Mouse (Mus musculus): ENCODE measurements around the gene Akr1d1. TPM values are rescaled to one million over a fixed set of nuclear protein-coding genes. Genes with fewer than 3 reads are reported as not detected.

The Akr1d1 gene
- total RNA-seq, 1 experiment from 2014 or later, result not detected

DNA sequence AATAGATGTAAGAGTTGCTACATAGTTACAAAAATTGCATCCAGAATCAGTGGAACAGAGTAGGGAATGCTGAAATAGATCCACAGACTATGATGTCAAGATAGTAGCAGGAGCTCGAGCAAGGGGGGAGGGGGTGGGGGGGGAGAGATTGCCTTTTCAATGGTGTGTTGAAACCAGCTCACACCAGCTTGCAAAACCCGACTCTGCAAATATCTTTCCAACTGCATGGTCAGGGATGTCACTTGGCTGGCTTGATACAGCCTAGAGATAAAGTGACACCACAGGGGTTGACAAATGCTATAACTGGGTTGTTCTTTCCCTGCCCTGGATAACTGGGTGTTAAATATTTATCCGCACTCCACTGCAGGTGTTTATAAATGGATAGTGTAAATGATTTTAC lies 24.0 kb downstream of the Akr1d1 start:
- no peak for ATAC-seq (ENCODE audit: extremely low read depth, insufficient number of reproducible peaks, low FRiP score, poor library complexity, severe bottlenecking)

DNA sequence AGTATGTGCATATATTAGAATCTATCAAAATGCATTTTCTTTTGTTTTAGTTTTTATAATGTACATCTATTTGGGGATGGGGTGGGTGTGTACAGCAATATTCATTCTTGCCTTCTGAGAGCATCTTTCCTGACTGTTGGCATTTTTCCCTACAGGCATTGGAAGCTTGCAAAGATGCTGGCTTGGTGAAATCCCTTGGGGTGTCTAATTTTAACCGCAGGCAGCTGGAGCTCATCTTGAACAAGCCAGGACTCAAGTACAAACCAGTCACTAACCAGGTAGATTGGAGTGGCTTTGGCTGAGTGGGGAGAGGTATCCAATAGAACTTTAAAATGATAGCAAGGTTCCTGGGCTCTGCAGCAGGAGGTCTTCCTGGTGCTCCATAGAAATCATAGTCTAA lies 24.4 kb downstream of the Akr1d1 start:
- ATAC-seq (ENCODE audit: extremely low read depth, insufficient number of reproducible peaks, low FRiP score, poor library complexity, severe bottlenecking), result no peak

- ATAC-seq (ENCODE audit: extremely low read depth, insufficient number of reproducible peaks, low FRiP score, poor library complexity, severe bottlenecking), result no peak
These were observed 33.9 kb downstream of the Akr1d1 start for GRCm38 (mm10) chr6:37563861-37564260.

- no peak for ATAC-seq (ENCODE audit: extremely low read depth, insufficient number of reproducible peaks, low FRiP score, poor library complexity, severe bottlenecking)
These were observed 37.4 kb downstream of the Akr1d1 start for GRCm38 (mm10) chr6:37567363-37567762.

- ATAC-seq (ENCODE audit: extremely low read depth, insufficient number of reproducible peaks, low FRiP score, poor library complexity, severe bottlenecking), result no peak
These were observed 42.0 kb downstream of the Akr1d1 start for GRCm38 (mm10) chr6:37571939-37572338.

DNA sequence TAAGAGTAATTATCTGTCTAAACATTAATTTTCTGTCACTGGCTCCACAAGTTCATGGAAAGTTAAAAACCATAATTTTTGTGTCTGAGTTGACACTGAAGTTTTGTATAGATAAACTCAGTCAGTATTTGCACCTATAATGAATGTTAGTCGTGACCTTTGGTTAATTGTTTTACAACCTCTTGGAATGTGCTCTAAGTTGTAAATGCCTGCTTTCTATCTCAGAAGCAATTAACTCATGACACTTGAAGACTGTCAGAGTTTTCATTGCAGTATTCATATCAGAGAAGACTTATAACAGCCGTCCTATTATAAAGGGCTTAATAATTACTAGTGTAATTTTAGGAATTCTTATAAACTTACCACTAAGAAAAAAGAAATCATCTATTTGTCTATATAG lies 43.0 kb downstream of the Akr1d1 start:
- no peak for ATAC-seq (ENCODE audit: extremely low read depth, insufficient number of reproducible peaks, low FRiP score, poor library complexity, severe bottlenecking)

DNA sequence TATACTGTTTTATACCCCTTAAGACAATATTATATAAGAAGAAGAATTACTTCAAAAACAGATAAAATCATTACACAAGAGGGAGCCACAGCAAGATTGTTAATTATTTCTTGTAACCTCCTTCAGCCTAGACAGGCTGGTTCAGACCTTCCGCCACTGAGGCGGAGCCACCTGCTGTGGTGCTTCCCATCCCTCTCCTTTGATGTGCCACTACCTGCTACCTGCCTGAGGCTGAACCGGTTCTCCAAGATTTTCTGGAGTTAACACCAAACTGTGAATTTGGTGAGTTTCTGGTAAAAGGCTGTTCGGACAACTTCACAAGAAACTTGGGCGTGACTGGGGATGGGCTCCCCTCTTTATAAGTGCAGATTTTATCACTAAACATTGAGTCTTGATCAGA lies 50.5 kb downstream of the Akr1d1 start:
- ATAC-seq (ENCODE audit: extremely low read depth, insufficient number of reproducible peaks, low FRiP score, poor library complexity, severe bottlenecking), result no peak

DNA sequence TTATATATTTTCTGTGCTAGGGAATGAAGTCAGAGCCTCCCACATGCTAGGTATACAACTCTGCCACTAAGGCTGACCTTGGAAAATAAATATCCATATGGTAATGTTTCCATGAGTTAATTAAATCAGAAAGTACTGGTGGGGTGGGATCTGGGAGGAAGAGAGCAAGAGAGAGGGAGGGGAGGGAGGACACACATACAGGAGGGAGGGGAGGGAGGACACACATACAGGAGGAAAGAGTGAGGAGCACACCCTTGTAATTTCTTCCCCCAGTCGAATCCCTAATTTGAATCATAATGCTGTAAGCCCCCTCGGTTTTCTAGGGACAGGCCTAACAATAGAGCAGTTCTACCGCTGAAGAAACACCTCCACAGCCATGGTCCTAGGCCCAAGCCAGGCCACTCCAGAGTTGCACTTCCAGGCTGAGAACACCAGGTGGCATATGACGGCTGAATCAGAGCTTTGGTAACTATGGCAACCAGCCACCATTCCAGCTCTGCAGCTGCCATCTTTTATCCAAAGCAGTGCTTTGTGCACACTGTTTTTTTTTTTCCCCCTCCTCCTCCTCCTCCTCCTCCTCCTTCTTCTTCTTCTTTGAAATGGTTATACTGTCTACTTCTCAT lies 59.5 kb downstream of the Akr1d1 start:
- ATAC-seq (ENCODE audit: extremely low read depth, insufficient number of reproducible peaks, low FRiP score, poor library complexity, severe bottlenecking), result peak; percentile 85

- ATAC-seq (ENCODE audit: extremely low read depth, insufficient number of reproducible peaks, low FRiP score, poor library complexity, severe bottlenecking), result no peak
These were observed 60.8 kb downstream of the Akr1d1 start for GRCm38 (mm10) chr6:37590800-37591199.

- peak; percentile 83; the same call in 1 of the 2 replicates for ATAC-seq (ENCODE audit: extremely low read depth, insufficient number of reproducible peaks, low FRiP score, poor library complexity, severe bottlenecking)
These were observed 62.4 kb downstream of the Akr1d1 start for GRCm38 (mm10) chr6:37592101-37593032.

GRCm38 (mm10) chr6:37593033-37593374 lies 63.0 kb downstream of the Akr1d1 start:
- no peak for ATAC-seq (ENCODE audit: extremely low read depth, insufficient number of reproducible peaks, low FRiP score, poor library complexity, severe bottlenecking)

DNA sequence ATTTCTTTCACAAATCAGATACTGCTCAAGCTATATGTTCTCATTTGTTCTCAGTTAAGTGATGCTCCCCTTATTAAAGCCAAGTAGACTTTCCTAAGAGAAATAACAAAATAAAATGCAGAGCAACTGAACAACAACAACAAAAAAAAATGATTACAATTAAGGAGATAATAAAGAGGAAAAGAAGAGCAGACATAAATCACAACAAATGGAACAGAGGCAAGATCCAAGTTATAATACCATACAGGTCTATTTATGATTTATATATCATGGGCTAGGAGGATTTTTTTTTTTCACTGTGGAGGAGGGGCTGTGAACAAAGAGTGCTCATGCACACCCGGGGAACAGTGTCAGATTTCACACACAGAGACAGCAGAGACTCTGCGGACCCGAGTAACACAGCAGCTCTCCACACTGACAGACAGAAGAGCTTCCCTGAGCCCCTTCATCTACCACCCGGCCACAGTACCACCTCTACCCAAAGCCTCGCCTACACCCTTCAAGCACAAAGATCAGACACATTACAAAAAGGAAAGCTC lies 63.6 kb downstream of the Akr1d1 start:
- no peak for ATAC-seq (ENCODE audit: extremely low read depth, insufficient number of reproducible peaks, low FRiP score, poor library complexity, severe bottlenecking)

- ATAC-seq (ENCODE audit: extremely low read depth, insufficient number of reproducible peaks, low FRiP score, poor library complexity, severe bottlenecking), result no peak
These were observed 67.1 kb downstream of the Akr1d1 start for GRCm38 (mm10) chr6:37597088-37597487.

DNA sequence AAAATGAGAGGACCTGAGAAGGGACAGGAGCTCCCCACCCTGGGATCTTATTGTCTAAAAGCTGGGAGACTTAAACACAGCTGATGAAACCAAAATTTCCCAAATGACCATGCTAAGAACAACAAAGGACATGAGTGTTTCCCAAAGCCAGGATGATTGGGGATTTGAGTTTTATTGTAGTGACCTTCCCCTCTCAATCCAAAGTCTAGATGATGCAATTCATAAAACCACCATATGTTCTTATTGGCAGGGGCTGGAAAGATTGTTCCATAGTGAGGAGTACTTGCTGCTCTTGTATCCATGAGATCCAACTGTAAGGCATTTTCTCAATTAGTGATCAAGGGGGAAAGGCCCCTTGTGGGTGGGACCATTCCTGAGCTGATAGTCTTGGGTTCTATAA lies 68.1 kb downstream of the Akr1d1 start:
- no peak for ATAC-seq (ENCODE audit: extremely low read depth, insufficient number of reproducible peaks, low FRiP score, poor library complexity, severe bottlenecking)

DNA sequence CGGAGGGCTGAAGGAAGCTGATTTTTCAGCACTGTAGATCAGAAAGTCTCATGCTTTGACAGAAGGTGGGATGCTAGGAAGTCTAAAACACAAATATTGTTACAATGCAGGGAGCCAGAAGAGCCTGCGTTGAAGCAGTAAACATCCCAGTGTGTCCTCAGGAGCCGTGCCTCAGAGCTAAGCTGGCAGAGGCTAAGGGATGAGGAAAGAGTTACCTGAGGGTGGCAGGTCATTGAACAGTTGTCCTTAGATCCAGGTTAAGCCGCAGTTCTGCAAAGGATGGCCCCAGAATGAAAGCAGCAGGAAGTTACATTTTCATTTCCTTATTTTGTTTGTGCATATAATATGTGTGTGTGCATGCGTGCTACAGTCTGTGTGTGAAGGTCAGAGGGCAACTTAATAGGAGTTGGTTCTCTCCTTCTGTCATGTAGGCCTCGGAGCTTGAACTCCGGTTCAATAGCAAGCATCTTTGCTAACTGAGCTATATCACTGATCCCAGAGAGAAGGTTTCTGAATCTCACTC lies 71.1 kb downstream of the Akr1d1 start:
- peak; percentile 70; the same call in 1 of the 2 replicates for ATAC-seq (ENCODE audit: extremely low read depth, insufficient number of reproducible peaks, low FRiP score, poor library complexity, severe bottlenecking)

GRCm38 (mm10) chr6:37602857-37603765 lies 73.1 kb downstream of the Akr1d1 start:
- ATAC-seq (ENCODE audit: extremely low read depth, insufficient number of reproducible peaks, low FRiP score, poor library complexity, severe bottlenecking), result no peak

DNA sequence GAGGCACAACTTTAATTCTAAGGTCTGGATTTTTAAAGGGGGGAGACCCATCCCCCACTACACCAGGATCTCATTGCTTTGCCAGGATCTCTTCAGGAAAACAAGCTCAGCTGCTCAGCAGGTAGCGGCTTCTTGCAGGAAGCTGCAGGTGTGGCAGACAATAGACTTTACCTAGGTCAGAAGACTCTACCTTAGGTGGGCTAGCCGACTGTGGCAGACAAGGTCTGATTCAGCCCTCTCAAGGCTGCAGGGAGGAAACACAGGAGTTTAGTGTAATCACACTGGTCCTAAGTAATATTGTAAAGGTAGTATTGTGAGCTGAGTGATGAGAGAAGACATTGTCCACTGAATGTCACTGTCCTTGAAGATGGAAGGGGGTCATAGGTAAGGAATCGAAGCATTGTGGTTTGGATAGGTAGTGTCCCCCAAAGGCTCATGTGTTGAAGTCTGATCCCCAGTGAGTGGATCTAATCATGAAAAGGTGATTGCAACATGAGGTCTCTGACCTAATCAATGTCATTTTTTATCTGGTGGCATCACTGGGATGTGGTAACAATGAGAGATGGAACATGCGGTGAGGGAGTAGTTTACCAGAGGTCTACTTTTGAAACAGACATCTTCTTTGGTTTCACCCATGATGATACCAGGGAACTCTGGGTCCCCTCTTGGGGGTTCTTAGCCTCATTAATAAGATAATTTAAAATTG lies 74.4 kb downstream of the Akr1d1 start:
- ATAC-seq (ENCODE audit: extremely low read depth, insufficient number of reproducible peaks, low FRiP score, poor library complexity, severe bottlenecking), result no peak

GRCm38 (mm10) chr6:37604884-37605269 lies 74.9 kb downstream of the Akr1d1 start:
- no peak for ATAC-seq (ENCODE audit: extremely low read depth, insufficient number of reproducible peaks, low FRiP score, poor library complexity, severe bottlenecking)
